Mouse (Mus musculus) hindbrain, embryonic 12.5 days (tissue): ENCODE data around the gene Ebi3. TPM values are rescaled to one million over a fixed set of nuclear protein-coding genes. Genes with fewer than 3 reads are reported as not detected.
A peak's percentile ranks its signal among the peaks of the same experiment; 100 is the strongest.

ENCODE experiments used
- ATAC-seq: fragments of 200-750 bp; cut with Nextera tagmentation; 2 replicates; pipeline ENCODE4 v1.8.0; 2017; ENCODE audit warnings: moderate TSS enrichment; ENCODE audit not compliant: low FRiP score
- H3K27ac ChIP-seq: fragments of 300-500 bp; sonication (generic); 2 replicates; pipeline ENCODE4 v1.5.1; 2016; ENCODE audit warnings: mild to moderate bottlenecking
- H3K27me3 ChIP-seq: fragments of 300-500 bp; sonication (generic); 2 replicates; pipeline ENCODE4 v1.6.1; 2016; ENCODE audit warnings: mild to moderate bottlenecking
- H3K36me3 ChIP-seq: fragments of 300-500 bp; sonication (generic); 2 replicates; pipeline ENCODE4 v1.6.1; 2016; ENCODE audit warnings: mild to moderate bottlenecking
- H3K4me1 ChIP-seq: fragments of 300-500 bp; sonication (generic); 2 replicates; pipeline ENCODE4 v1.6.1; 2016
- H3K4me2 ChIP-seq: fragments of 300-500 bp; sonication (generic); replicated peaks from 2 replicates; pipeline ENCODE4 v1.6.1; 2016; ENCODE audit warnings: mild to moderate bottlenecking
- H3K4me3 ChIP-seq: fragments of 300-500 bp; sonication (generic); 2 replicates; pipeline ENCODE4 v1.5.1; 2016; ENCODE audit warnings: mild to moderate bottlenecking
- H3K9ac ChIP-seq: fragments of 300-500 bp; sonication (generic); 2 replicates; pipeline ENCODE4 v1.6.1; 2016; ENCODE audit warnings: mild to moderate bottlenecking, moderate library complexity
- H3K9me3 ChIP-seq: fragments of 300-500 bp; sonication (generic); replicated peaks from 2 replicates; pipeline ENCODE4 v1.6.1; 2016; ENCODE audit warnings: mild to moderate bottlenecking
- WGBS: fragments of 180-500 bp; shearing (Covaris S2); methylation state at CpG from one replicate; pipeline ENCODE4 v1.1.7; 2016; 5-methylcytosine and 5-hydroxymethylcytosine counted together
- polyA plus RNA-seq: library from polyadenylated mRNA; unstranded; fragments of >200 nt; fragmentation: Nextera tagmentation; extraction: Ambion mirVana; gene quantifications from 2 replicates; pipeline ENCODE4 v1.2.1, GENCODE M21; 2016

Gene Ebi3
- polyA plus RNA-seq, 1 experiment from 2014 or later = 2.6 TPM

- Histone ChIP-seq H3K4me2 (no peak within 1 kb of the TSS), H3K36me3 (no peaks in the 10 kb centered on the region), H3K9ac (no peak within 1 kb of the TSS), H3K9me3 (no peaks in the 10 kb centered on the region), H3K27ac (no peak within 1 kb of the TSS), H3K27me3 (peaks cover 7% of the 10 kb centered on the region; the same call in 1 of the 2 replicates), H3K4me3 (no peak within 1 kb of the TSS), H3K4me1 (peaks cover 6% of the 10 kb centered on the region; the same call in 1 of the 2 replicates)
- ATAC-seq = no peak
- WGBS = 89% methylated on average over 2 of the region's 2 CpGs
Observed at GRCm38 (mm10) chr17:55949400-55949799, 3.0 kb upstream of the Ebi3 start, which contains the start of gene Zfp119b. Gene Zfp119b, minus strand, starts transcription at chr17:55949500.

DNA sequence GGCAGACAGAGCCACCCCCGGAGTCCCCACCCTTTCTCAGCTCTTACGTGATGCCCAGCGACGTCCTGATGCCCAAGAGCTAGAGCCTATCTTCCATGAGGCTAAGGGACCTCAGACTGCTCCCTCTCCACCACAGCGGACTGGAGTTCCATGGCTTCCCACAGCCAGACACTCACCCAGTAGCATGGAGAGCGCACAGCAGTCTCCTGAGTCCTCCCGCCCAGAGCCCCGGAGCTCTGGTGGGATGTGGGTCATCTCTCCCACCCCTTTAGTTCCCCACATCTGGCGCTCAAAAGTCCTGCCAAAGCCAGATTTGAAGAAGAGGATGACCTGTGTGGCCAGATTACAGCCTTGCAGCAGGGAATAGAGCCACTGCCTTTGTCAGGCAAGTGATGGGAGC lies 1.8 kb upstream of the Ebi3 start:
- WGBS = 79% methylated on average over 9 of the region's 9 CpGs

DNA sequence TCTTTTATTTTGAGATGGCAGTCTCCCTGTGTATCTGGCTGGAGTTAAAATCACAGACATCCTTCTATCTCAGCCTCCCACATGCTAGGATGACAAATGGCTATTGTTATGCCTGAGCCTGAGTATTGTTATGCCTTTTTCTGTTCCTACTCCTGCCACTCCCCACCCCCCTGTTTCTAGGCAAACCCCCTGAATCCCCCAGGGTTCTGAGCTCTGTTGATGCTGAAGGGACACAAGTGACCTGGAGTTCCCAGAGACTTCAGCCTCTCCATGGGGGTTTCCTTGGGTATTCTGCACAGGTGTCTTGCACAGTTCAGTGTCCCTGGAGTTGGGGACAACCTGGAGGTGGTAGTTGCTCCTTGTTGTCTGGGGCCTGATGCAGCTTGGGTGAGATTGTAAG lies 399 bp upstream of the Ebi3 start:
- H3K36me3 ChIP-seq = no peaks in the 10 kb centered on the region
- H3K4me2 ChIP-seq = no peak overlapping the region
- no peaks in the 10 kb centered on the region for H3K9me3 ChIP-seq
- H3K9ac ChIP-seq = no peak overlapping the region
- peaks cover 10% of the 10 kb centered on the region for H3K4me1 ChIP-seq
- H3K4me3 ChIP-seq = no peak overlapping the region
- ATAC-seq = no peak
- peaks cover 14% of the 10 kb centered on the region for H3K27me3 ChIP-seq
- no peak overlapping the region for H3K27ac ChIP-seq

More for the DNA sequence above, 1.8 kb upstream of the Ebi3 start:
- no peak overlapping the region for H3K4me2 ChIP-seq
- H3K27me3 ChIP-seq = peaks cover 14% of the 10 kb centered on the region
- no peak for ATAC-seq
- H3K9ac ChIP-seq = no peak overlapping the region
- no peak overlapping the region for H3K4me3 ChIP-seq
- H3K27ac ChIP-seq = no peak overlapping the region
- no peaks in the 10 kb centered on the region for H3K9me3 ChIP-seq
- no peaks in the 10 kb centered on the region for H3K36me3 ChIP-seq
- H3K4me1 ChIP-seq = peaks cover 3% of the 10 kb centered on the region; the same call in 1 of the 2 replicates

DNA sequence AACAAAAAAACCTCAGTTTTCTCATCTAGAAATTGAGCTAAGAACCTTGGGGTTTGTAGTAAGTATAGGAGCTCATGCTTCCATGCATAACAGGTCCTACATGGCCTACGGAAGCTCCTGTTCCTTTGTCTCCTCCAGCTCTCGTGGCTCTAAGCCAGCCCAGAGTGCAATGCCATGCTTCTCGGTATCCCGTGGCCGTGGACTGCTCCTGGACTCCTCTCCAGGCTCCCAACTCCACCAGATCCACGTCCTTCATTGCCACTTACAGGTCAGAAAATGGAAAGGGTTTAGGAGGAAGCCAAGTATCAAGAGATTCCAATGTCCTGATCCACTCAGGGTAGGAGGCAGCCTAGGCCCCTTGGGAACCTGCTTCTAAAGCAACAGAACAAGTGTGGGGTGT lies 1.3 kb downstream of the Ebi3 start:
- H3K4me3 ChIP-seq = no peak overlapping the region
- ATAC-seq = no peak
- H3K4me1 ChIP-seq = peaks cover 21% of the 10 kb centered on the region
- H3K36me3 ChIP-seq = no peaks in the 10 kb centered on the region
- peaks cover 14% of the 10 kb centered on the region for H3K27me3 ChIP-seq
- no peaks in the 10 kb centered on the region for H3K9me3 ChIP-seq
- H3K4me2 ChIP-seq = no peak overlapping the region
- H3K27ac ChIP-seq = no peak overlapping the region
- 80% methylated on average over 6 of the region's 6 CpGs for WGBS
- H3K9ac ChIP-seq = no peak overlapping the region

DNA sequence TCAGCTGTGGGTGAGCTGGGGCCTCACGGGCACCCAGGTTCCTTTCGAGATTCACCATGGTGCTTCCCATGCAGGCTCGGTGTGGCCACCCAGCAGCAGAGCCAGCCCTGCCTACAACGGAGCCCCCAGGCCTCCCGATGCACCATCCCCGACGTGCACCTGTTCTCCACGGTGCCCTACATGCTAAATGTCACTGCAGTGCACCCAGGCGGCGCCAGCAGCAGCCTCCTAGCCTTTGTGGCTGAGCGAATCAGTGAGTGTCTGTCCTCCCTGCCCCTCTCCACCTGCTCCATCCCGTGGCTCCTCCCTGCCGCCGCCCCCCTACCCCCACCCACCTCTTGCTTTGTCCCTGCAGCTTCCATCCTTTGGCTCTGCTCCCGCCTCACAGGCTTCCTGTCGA lies 1.8 kb downstream of the Ebi3 start:
- Histone ChIP-seq H3K4me3 (no peak overlapping the region), H3K4me2 (no peak overlapping the region), H3K27ac (no peak overlapping the region), H3K4me1 (peaks cover 21% of the 10 kb centered on the region), H3K27me3 (peaks cover 14% of the 10 kb centered on the region), H3K9me3 (no peaks in the 10 kb centered on the region), H3K36me3 (no peaks in the 10 kb centered on the region), H3K9ac (no peak overlapping the region)
- 38% methylated on average over 16 of the region's 16 CpGs for WGBS
- ATAC-seq = no peak

DNA sequence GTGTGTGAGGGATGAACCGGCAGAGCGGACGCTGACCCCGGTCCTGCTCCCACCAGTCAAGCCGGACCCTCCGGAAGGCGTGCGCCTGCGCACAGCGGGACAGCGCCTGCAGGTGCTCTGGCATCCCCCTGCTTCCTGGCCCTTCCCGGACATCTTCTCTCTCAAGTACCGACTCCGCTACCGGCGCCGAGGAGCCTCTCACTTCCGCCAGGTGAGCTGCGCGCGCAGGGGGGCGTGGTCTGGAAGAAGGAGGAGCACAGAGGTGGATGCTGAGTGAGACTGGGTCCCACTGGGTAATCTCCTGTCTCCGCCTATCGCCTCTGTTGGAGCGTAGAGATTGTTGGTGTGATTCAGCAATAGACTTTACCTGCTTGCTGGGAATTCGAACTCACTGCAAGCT lies 3.7 kb downstream of the Ebi3 start:
- Histone ChIP-seq H3K9ac (peak overlapping the region; percentile 61), H3K9me3 (no peaks in the 10 kb centered on the region), H3K4me2 (peak overlapping the region; percentile 77), H3K27me3 (peaks cover 14% of the 10 kb centered on the region), H3K4me3 (peak overlapping the region; percentile 45), H3K36me3 (peaks cover 4% of the 10 kb centered on the region; the same call in 1 of the 2 replicates), H3K27ac (0 out of 2 replicates have a peak overlapping the region, but pooled peaks have one; percentile 30), H3K4me1 (peaks cover 27% of the 10 kb centered on the region)
- ATAC-seq = peak; percentile 12; the same call in 1 of the 2 replicates
- WGBS = under 1% methylated on average over 23 of the region's 26 CpGs

DNA sequence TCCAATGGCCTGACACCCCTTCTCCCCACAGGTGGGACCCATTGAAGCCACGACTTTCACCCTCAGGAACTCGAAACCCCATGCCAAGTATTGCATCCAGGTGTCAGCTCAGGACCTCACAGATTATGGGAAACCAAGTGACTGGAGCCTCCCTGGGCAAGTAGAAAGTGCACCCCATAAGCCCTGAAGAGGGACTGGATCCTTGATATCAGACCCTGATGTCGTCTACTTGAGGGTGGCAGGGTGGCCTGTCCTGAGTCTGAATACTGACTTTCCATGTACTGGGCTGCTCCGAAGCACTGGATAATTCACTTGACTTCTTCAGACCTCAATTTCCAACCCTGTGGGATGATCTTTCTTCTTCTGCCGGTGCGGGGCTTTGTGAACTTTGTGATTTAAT lies 4.2 kb downstream of the Ebi3 start:
- H3K36me3 ChIP-seq = peaks cover 8% of the 10 kb centered on the region; the same call in 1 of the 2 replicates
- H3K9ac ChIP-seq = 0 out of 2 replicates have a peak overlapping the region, but pooled peaks have one; percentile 61
- no peaks in the 10 kb centered on the region for H3K9me3 ChIP-seq
- peak overlapping the region; percentile 45 for H3K4me3 ChIP-seq
- WGBS = 34% methylated on average over 6 of the region's 6 CpGs
- H3K4me2 ChIP-seq = peak overlapping the region; percentile 77
- 0 out of 2 replicates have a peak overlapping the region, but pooled peaks have one; percentile 0 for H3K27ac ChIP-seq
- H3K4me1 ChIP-seq = peaks cover 27% of the 10 kb centered on the region
- H3K27me3 ChIP-seq = peaks cover 14% of the 10 kb centered on the region
- no peak for ATAC-seq

- H3K27ac ChIP-seq = peak overlapping the region; percentile 55; the same call in 1 of the 2 replicates
- H3K4me3 ChIP-seq = no peak overlapping the region
- H3K4me1 ChIP-seq = peaks cover 27% of the 10 kb centered on the region
- H3K9me3 ChIP-seq = no peaks in the 10 kb centered on the region
- WGBS = 15% methylated on average over 9 of the region's 9 CpGs
- peak; percentile 35; the same call in 1 of the 2 replicates for ATAC-seq
- H3K27me3 ChIP-seq = peaks cover 14% of the 10 kb centered on the region
- H3K36me3 ChIP-seq = peaks cover 14% of the 10 kb centered on the region; the same call in 1 of the 2 replicates
- H3K4me2 ChIP-seq = peak overlapping the region; percentile 77; the same call in 1 of the 2 replicates
- no peak overlapping the region for H3K9ac ChIP-seq
Observed at GRCm38 (mm10) chr17:55957168-55957567, 4.7 kb downstream of the Ebi3 start.

GRCm38 (mm10) chr17:55957726-55958583 lies 5.5 kb downstream of the Ebi3 start:
- H3K27ac ChIP-seq = peak overlapping the region; percentile 92
- peak overlapping the region; percentile 65 for H3K4me2 ChIP-seq
- H3K36me3 ChIP-seq = peaks cover 17% of the 10 kb centered on the region; the same call in 1 of the 2 replicates
- peak overlapping the region; percentile 51 for H3K4me3 ChIP-seq
- H3K27me3 ChIP-seq = peaks cover 14% of the 10 kb centered on the region
- no peaks in the 10 kb centered on the region for H3K9me3 ChIP-seq
- H3K9ac ChIP-seq = peak overlapping the region; percentile 67
- no peak for ATAC-seq
- 77% methylated on average over 13 of the region's 13 CpGs for WGBS
- peaks cover 27% of the 10 kb centered on the region for H3K4me1 ChIP-seq

DNA sequence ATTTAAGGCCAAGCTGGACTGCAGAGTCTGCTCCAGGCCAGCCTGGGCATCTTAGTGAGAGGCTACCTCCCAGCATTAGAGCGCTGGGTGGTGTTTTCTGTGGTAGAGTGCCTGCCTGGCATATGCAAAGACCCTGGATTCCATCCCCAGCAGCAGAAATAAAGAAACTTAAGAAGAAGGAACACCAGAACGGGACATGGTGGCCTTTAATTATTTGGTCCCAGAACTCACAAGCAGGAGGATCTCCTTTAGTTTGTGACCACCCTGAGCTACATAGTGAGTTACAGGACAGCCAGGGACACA lies 6.1 kb downstream of the Ebi3 start:
- H3K4me1 ChIP-seq = peaks cover 30% of the 10 kb centered on the region
- peaks cover 14% of the 10 kb centered on the region for H3K27me3 ChIP-seq
- H3K4me3 ChIP-seq = peak overlapping the region; percentile 51
- H3K9me3 ChIP-seq = no peaks in the 10 kb centered on the region
- peak overlapping the region; percentile 67 for H3K9ac ChIP-seq
- H3K27ac ChIP-seq = peak overlapping the region; percentile 92
- peaks cover 17% of the 10 kb centered on the region; the same call in 1 of the 2 replicates for H3K36me3 ChIP-seq
- peak overlapping the region; percentile 65 for H3K4me2 ChIP-seq
- no peak for ATAC-seq
- whole genome bisulfite sequencing = 33% methylated on average over 2 of the region's 2 CpGs

DNA sequence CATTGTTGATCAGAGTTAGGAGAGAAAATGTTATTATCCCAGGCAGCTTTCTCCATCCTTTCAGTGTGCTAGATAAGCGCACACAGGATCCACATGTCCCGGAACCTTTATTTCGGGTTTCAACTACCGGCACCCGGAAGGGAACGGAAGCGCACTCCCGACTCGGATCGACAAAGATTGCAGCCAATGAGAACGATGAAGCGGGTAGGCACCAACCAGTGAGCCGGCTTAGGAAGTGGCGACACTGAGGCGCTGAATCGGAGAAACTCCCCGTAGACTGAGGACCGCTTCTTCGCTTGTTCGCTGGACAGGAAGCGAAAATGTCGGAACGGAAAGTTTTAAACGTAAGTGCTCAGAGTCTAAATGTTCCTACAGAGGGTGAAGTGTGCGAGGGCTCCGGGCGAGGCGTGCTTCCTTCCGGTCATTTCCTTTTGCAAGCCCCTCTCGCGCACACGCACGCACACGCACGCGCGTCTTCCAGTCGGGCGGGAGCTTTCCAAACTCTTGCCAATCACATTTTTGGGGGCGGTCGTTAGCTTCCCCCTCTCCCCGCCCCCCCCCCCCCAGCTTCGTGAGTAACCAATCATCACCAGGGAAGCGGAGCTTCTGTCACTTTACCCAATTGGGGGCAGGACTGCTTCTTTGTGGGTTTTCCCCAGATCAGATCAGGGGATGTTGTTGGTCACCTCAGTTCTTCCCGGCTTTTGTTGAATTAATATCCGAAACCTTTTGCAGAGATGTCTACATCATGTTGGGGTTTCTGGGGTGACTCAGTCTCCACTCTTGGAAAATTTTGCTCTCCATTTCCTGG lies 6.7 kb downstream of the Ebi3 start, which contains the start of gene Yju2:
TSS of gene Yju2 (plus strand) at position 182 of the 811 bp plus-strand sequence.
- peaks cover 30% of the 10 kb centered on the region for H3K4me1 ChIP-seq
- ATAC-seq = peak; percentile 90
- H3K36me3 ChIP-seq = peaks cover 19% of the 10 kb centered on the region
- peak within 1 kb of the TSS; percentile 65 for H3K4me2 ChIP-seq
- H3K9me3 ChIP-seq = no peaks in the 10 kb centered on the region
- peaks cover 10% of the 10 kb centered on the region for H3K27me3 ChIP-seq
- peak within 1 kb of the TSS; percentile 51 for H3K4me3 ChIP-seq
- peak within 1 kb of the TSS; percentile 67 for H3K9ac ChIP-seq
- H3K27ac ChIP-seq = peak within 1 kb of the TSS; percentile 92
- under 1% methylated on average over 44 of the region's 46 CpGs for WGBS
